Mouse (Mus musculus) kidney, postnatal 4 days (tissue): ENCODE measurements around the gene Wdr35.

Source experiments
- DNase-seq, 2 experiments: peaks; one replicate each; pipeline ENCODE4 v3.0.0; 2021; ENCODE audit warnings: mixed read lengths in 2 of 2

Wdr35 gene

GRCm38 (mm10) chr12:8973820-8974465, at the start of gene Wdr35:
Gene Wdr35 (plus strand): TSS chr12:8973892.
- peak; percentile 91 to 94 for DNase-seq

- no peak for DNase-seq
Observed at GRCm38 (mm10) chr12:8927652-8928051, 46.0 kb upstream of the Wdr35 start.

- no peak for DNase-seq
Observed at GRCm38 (mm10) chr12:8928766-8929165, 44.9 kb upstream of the Wdr35 start.

- DNase-seq, result no peak
Observed at GRCm38 (mm10) chr12:8931083-8931482, 42.6 kb upstream of the Wdr35 start.

- peak; percentile 68 to 80 for DNase-seq
Observed at GRCm38 (mm10) chr12:8935349-8935748, 38.3 kb upstream of the Wdr35 start.

- peak; percentile 52 to 60 for DNase-seq
Observed at GRCm38 (mm10) chr12:8936210-8936609, 37.5 kb upstream of the Wdr35 start.

- no peak for DNase-seq
Observed at GRCm38 (mm10) chr12:8939490-8939889, 34.2 kb upstream of the Wdr35 start.

GRCm38 (mm10) chr12:8940011-8941005, 33.4 kb upstream of the Wdr35 start:
- DNase-seq, result no peak

GRCm38 (mm10) chr12:8941131-8941615, 32.5 kb upstream of the Wdr35 start:
- no peak for DNase-seq

- DNase-seq, result no peak
Observed at GRCm38 (mm10) chr12:8941699-8942392, 31.8 kb upstream of the Wdr35 start.

GRCm38 (mm10) chr12:8947163-8947562, 26.5 kb upstream of the Wdr35 start:
- no peak for DNase-seq

GRCm38 (mm10) chr12:8947714-8948464, 25.8 kb upstream of the Wdr35 start, which contains the start of gene Matn3:
Gene Matn3 (plus strand): TSS chr12:8947929.
- peak; percentile 82 to 88 for DNase-seq

GRCm38 (mm10) chr12:8953136-8953535, 20.6 kb upstream of the Wdr35 start:
- DNase-seq, result no peak

- DNase-seq, result no peak
Observed at GRCm38 (mm10) chr12:8954161-8954561, 19.5 kb upstream of the Wdr35 start.

GRCm38 (mm10) chr12:8961607-8962316, 11.9 kb upstream of the Wdr35 start:
- DNase-seq, result peak; percentile 25 to 41

- peak; percentile 40 to 68 for DNase-seq
Observed at GRCm38 (mm10) chr12:8969828-8970227, 3.9 kb upstream of the Wdr35 start.

- DNase-seq, result no peak
Observed at GRCm38 (mm10) chr12:8975076-8975475, 1.4 kb downstream of the Wdr35 start.

GRCm38 (mm10) chr12:8993231-8993630, 19.5 kb downstream of the Wdr35 start:
- DNase-seq, result no peak

- DNase-seq, result no peak
Observed at GRCm38 (mm10) chr12:8998318-8998717, 24.6 kb downstream of the Wdr35 start.

GRCm38 (mm10) chr12:9002038-9002648, 28.5 kb downstream of the Wdr35 start:
- peak; percentile 65 to 77 for DNase-seq

GRCm38 (mm10) chr12:9007146-9007545, 33.5 kb downstream of the Wdr35 start:
- DNase-seq, result no peak
